Mouse (Mus musculus) monocyte, adult 2 months (primary cell): Measurements from ENCODE around the gene Rpgrip1l.

Source experiments
- DNase-seq, 2 experiments: peaks; one replicate each; pipeline ENCODE4 v3.0.0; 2022; ENCODE audit warnings: low spot score in 2 of 2, low read depth in 1 of 2

Gene Rpgrip1l

GRCm38 (mm10) chr8:91209658-91210057 lies 103.4 kb downstream of the Rpgrip1l start:
- no peak for DNase-seq

GRCm38 (mm10) chr8:91207676-91208075 lies 105.4 kb downstream of the Rpgrip1l start:
- DNase-seq: no peak

- DNase-seq: no peak
These were observed 107.2 kb downstream of the Rpgrip1l start for GRCm38 (mm10) chr8:91205897-91206296.

GRCm38 (mm10) chr8:91201184-91201583 lies 111.9 kb downstream of the Rpgrip1l start:
- DNase-seq: no peak

GRCm38 (mm10) chr8:91199876-91200275 lies 113.2 kb downstream of the Rpgrip1l start, which contains the start of gene Aktip:
Gene Aktip (minus strand): TSS chr8:91199976.
- no peak for DNase-seq

GRCm38 (mm10) chr8:91198036-91198435 lies 115.0 kb downstream of the Rpgrip1l start:
- DNase-seq: no peak

GRCm38 (mm10) chr8:91197233-91197632 lies 115.8 kb downstream of the Rpgrip1l start:
- DNase-seq: no peak

GRCm38 (mm10) chr8:91196661-91197060 lies 116.4 kb downstream of the Rpgrip1l start:
- DNase-seq: no peak

GRCm38 (mm10) chr8:91194081-91194480 lies 119.0 kb downstream of the Rpgrip1l start:
- no peak for DNase-seq

- no peak for DNase-seq
These were observed 120.1 kb downstream of the Rpgrip1l start for GRCm38 (mm10) chr8:91192941-91193340.

GRCm38 (mm10) chr8:91190816-91191340 lies 122.2 kb downstream of the Rpgrip1l start:
- DNase-seq: no peak

GRCm38 (mm10) chr8:91188152-91188551 lies 124.9 kb downstream of the Rpgrip1l start:
- no peak for DNase-seq

- no peak for DNase-seq
These were observed 126.7 kb downstream of the Rpgrip1l start for GRCm38 (mm10) chr8:91186372-91186771.

- no peak for DNase-seq
These were observed 135.4 kb downstream of the Rpgrip1l start for GRCm38 (mm10) chr8:91177708-91178107.

- DNase-seq: no peak
These were observed 136.9 kb downstream of the Rpgrip1l start for GRCm38 (mm10) chr8:91176176-91176575.

- DNase-seq: no peak
These were observed 141.5 kb downstream of the Rpgrip1l start for GRCm38 (mm10) chr8:91171605-91172004.

GRCm38 (mm10) chr8:91170914-91171313 lies 142.1 kb downstream of the Rpgrip1l start:
- DNase-seq: no peak

GRCm38 (mm10) chr8:91170152-91170551 lies 142.9 kb downstream of the Rpgrip1l start:
- no peak for DNase-seq
